Mouse (Mus musculus): ENCODE results near the gene Gm5916.

The Gm5916 gene

DNA sequence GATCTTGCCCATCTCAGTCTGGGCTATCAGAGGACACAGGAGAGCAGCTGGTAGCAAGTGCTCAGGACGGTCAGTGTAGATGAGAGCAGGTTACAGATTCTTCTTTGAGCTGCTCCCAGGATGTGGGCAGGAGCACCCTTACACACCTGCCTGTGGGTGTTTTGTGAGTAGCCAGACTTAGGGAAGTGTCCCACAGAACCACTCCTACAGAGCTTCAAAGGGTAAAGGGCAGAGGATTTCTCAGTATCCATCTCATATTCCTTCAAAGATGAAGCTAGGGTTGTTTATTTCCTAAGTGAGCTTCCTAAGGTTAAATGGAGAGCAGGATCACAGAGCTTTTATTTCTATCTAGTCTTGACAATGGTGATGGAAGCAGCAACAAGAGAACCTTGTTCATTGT lies at the start of gene Gm5916:
Gene Gm5916, minus strand, starts transcription at position 101 of the 400 bp plus-strand sequence.
- DNase-seq, result no peak

All from thymus, postnatal 36 days (tissue).